7 mouse cellular contexts compared by ENCODE assay signal in genomic region chr14:73384913-73385719, GRCm38 (mm10). TPM values are rescaled to one million over a fixed set of nuclear protein-coding genes. Genes with fewer than 3 reads are reported as not detected.
DNase-seq lines count a peak whose midpoint lies in the region; ATAC-seq and TF ChIP-seq lines count a peak whose summit lies in the region.

TSS of gene Itm2b (minus strand) at chr14:73385289.

- 1% methylated on average over 49 of the region's 62 CpGs for WGBS in intestine, embryonic 14.5 days
- 1% methylated on average over 62 of the region's 62 CpGs for WGBS in limb, embryonic 10.5 days
- WGBS in midbrain, embryonic 12.5 days = 1% methylated on average over 58 of the region's 62 CpGs
- WGBS in small intestine, adult 2 months = under 1% methylated on average over 59 of the region's 62 CpGs

- H3K4me3 ChIP-seq in intestine, embryonic 14.5 days (ENCODE audit: low read depth, low read length) = peak within 1 kb of the TSS; percentile 92
- H3K4me3 ChIP-seq in limb, embryonic 10.5 days = peak within 1 kb of the TSS; percentile 92
- peak within 1 kb of the TSS; percentile 72 for H3K4me3 ChIP-seq in midbrain, embryonic 12.5 days
- peak within 1 kb of the TSS; percentile 84 for H3K4me3 ChIP-seq in small intestine, adult 2 months (ENCODE audit: low read depth, low read length)

- H3K27me3 ChIP-seq in intestine, embryonic 14.5 days (replicated peaks; ENCODE audit: control insufficient read depth, insufficient read depth, low read length) = no peaks in the 10 kb centered on the region
- no peaks in the 10 kb centered on the region for H3K27me3 ChIP-seq in limb, embryonic 10.5 days (ENCODE audit: low read depth, poor library complexity, severe bottlenecking)
- no peaks in the 10 kb centered on the region for H3K27me3 ChIP-seq in midbrain, embryonic 12.5 days
- no peaks in the 10 kb centered on the region for H3K27me3 ChIP-seq in small intestine, adult 2 months (ENCODE audit: control insufficient read depth, insufficient read depth, low read length)

- no peaks in the 10 kb centered on the region for H3K9me3 ChIP-seq in intestine, embryonic 14.5 days (ENCODE audit: control insufficient read depth, low read length)
- H3K9me3 ChIP-seq in limb, embryonic 10.5 days (replicated peaks) = no peaks in the 10 kb centered on the region
- H3K9me3 ChIP-seq in midbrain, embryonic 12.5 days = 0 out of 2 replicates have a peak, but pooled peaks cover 4% of the 10 kb centered on the region

- peak; percentile 76 for DNase-seq in adrenal gland, adult 8-10 months
- peak; percentile 94 for DNase-seq in embryo, embryonic 11 days
- DNase-seq in gastrocnemius, postnatal 36 days = peak; percentile 84 to 86
- DNase-seq in intestine, embryonic 14.5 days (ENCODE audit: low spot score) = peak; percentile 96
- DNase-seq in limb, embryonic 10.5 days (ENCODE audit: low spot score) = peak; percentile 93

- ATAC-seq in intestine, embryonic 14.5 days (replicated peaks; ENCODE audit: low FRiP score, low TSS enrichment, low read depth) = peak; percentile 97
- peak; percentile 98 for ATAC-seq in midbrain, embryonic 12.5 days (ENCODE audit: low FRiP score, low read depth)

- H3K4me1 ChIP-seq in intestine, embryonic 14.5 days (replicated peaks; ENCODE audit: control insufficient read depth, insufficient read depth, low read length) = peaks cover 19% of the 10 kb centered on the region; the same call in 1 of the 2 replicates
- H3K4me1 ChIP-seq in limb, embryonic 10.5 days = peaks cover 22% of the 10 kb centered on the region
- H3K4me1 ChIP-seq in midbrain, embryonic 12.5 days = peaks cover 36% of the 10 kb centered on the region
- peaks cover 19% of the 10 kb centered on the region for H3K4me1 ChIP-seq in small intestine, adult 2 months (ENCODE audit: control insufficient read depth, insufficient read depth, insufficient read length, low read length)

- peak within 1 kb of the TSS; percentile 96 for H3K27ac ChIP-seq in intestine, embryonic 14.5 days (ENCODE audit: low read depth)
- peak within 1 kb of the TSS; percentile 95 for H3K27ac ChIP-seq in limb, embryonic 10.5 days
- H3K27ac ChIP-seq in midbrain, embryonic 12.5 days (replicated peaks) = peak within 1 kb of the TSS; percentile 92
- peak within 1 kb of the TSS; percentile 98 for H3K27ac ChIP-seq in small intestine, adult 2 months (ENCODE audit: insufficient read depth, low read depth, low read length)

- H3K9ac ChIP-seq in intestine, embryonic 14.5 days (ENCODE audit: low read length) = peak within 1 kb of the TSS; percentile 98
- H3K9ac ChIP-seq in midbrain, embryonic 12.5 days (replicated peaks) = peak within 1 kb of the TSS; percentile 95

- H3K4me2 ChIP-seq in intestine, embryonic 14.5 days (ENCODE audit: low read length) = peak within 1 kb of the TSS; percentile 83
- H3K4me2 ChIP-seq in midbrain, embryonic 12.5 days (replicated peaks) = peak within 1 kb of the TSS; percentile 62

- TF ChIP-seq POLR2A in small intestine, adult 2 months (IDR thresholded peaks at IDR 0.05; ENCODE audit: low read depth, low read length) = peak; percentile 95

- peaks cover 6% of the 10 kb centered on the region for H3K36me3 ChIP-seq in intestine, embryonic 14.5 days (ENCODE audit: control insufficient read depth, insufficient read depth, low read length)
- peaks cover 5% of the 10 kb centered on the region; the same call in 1 of the 2 replicates for H3K36me3 ChIP-seq in limb, embryonic 10.5 days
- H3K36me3 ChIP-seq in midbrain, embryonic 12.5 days = no peaks in the 10 kb centered on the region
- peaks cover 23% of the 10 kb centered on the region for H3K36me3 ChIP-seq in small intestine, adult 2 months (ENCODE audit: control insufficient read depth, insufficient read depth, low read length)

- intact Hi-C loops in gastrocnemius, postnatal 36 days (cut with DNase I) = loop anchor here (2.0 kb wide), 1 partner anchor 90 kb away; no protein-coding TSS in a partner anchor

- no peak for TF ChIP-seq CTCF in small intestine, adult 2 months (IDR thresholded peaks at IDR 0.05; ENCODE audit: extremely low read depth, insufficient read length, insufficient replicate concordance, low read depth, low read length)

RNA-seq across cellular contexts. Expression of gene Itm2b, which starts in this region (rescaled TPM):
- total RNA-seq in adrenal gland, adult 8-10 months (2022) = 1,000 to 10,000 TPM in 2 of 4 experiments, 100 to 1,000 TPM in 2; 972 to 1,094 (median 1,035) TPM
- total RNA-seq in gastrocnemius, postnatal 36 days (2021) = 100 to 1,000 TPM; 262 to 264 TPM
- polyA plus RNA-seq in intestine, embryonic 14.5 days (2014; fragmentation: Nextera tagmentation; extraction: Ambion mirVana) = 596 and 606 TPM in 2 replicates
- polyA plus RNA-seq in limb, embryonic 10.5 days (2016; fragmentation: Nextera tagmentation; extraction: Ambion mirVana) = 219 and 269 TPM in 2 replicates
- 326 and 367 TPM in 2 replicates for polyA plus RNA-seq in midbrain, embryonic 12.5 days (2016; fragmentation: Nextera tagmentation; extraction: Ambion mirVana)
- 515 and 990 TPM in 2 replicates for polyA plus RNA-seq in small intestine, adult 2 months (2012; rRNA removed)

Comparison
In these comparisons a context has a peak if more than half of its experiments do, and no peak if none do; other contexts are left out.
1. Peak in every context shown above with its lines: DNase-seq, ATAC-seq, H3K4me3 ChIP-seq and H3K27ac ChIP-seq.